Mouse (Mus musculus): ENCODE results near the gene Arhgap30. TPM values are rescaled to one million over a fixed set of nuclear protein-coding genes. Genes with fewer than 3 reads are reported as not detected.

Arhgap30 gene
- polyA plus RNA-seq, 1 experiment from 2014 or later = 2.4 TPM

GRCm38 (mm10) chr1:171358421-171358820 lies 30.3 kb upstream of the Arhgap30 start:
- Histone ChIP-seq H3K4me3 (replicated peaks) (no peak overlapping the region), H3K27me3 (replicated peaks) (no peaks in the 10 kb centered on the region), H3K9ac (no peak overlapping the region), H3K27ac (no peak overlapping the region), H3K36me3 (peaks cover 14% of the 10 kb centered on the region; the same call in 1 of the 2 replicates), H3K4me2 (replicated peaks) (no peak overlapping the region), H3K4me1 (replicated peaks) (peaks cover 8% of the 10 kb centered on the region), H3K9me3 (0 out of 2 replicates have a peak, but pooled peaks cover 3% of the 10 kb centered on the region)
- ATAC-seq = no peak
- 66% methylated on average over 4 of the region's 4 CpGs for WGBS

- peaks cover 14% of the 10 kb centered on the region; the same call in 1 of the 2 replicates for H3K36me3 ChIP-seq
- H3K4me2 ChIP-seq (replicated peaks) = peak overlapping the region; percentile 76
- 9% methylated on average over 26 of the region's 26 CpGs for WGBS
- H3K4me3 ChIP-seq (replicated peaks) = peak overlapping the region; percentile 43
- peak; percentile 56 for ATAC-seq
- H3K9ac ChIP-seq = peak overlapping the region; percentile 48
- H3K27ac ChIP-seq = no peak overlapping the region
- H3K4me1 ChIP-seq (replicated peaks) = peaks cover 8% of the 10 kb centered on the region
- no peaks in the 10 kb centered on the region for H3K27me3 ChIP-seq (replicated peaks)
- 0 out of 2 replicates have a peak, but pooled peaks cover 3% of the 10 kb centered on the region for H3K9me3 ChIP-seq
Measured at GRCm38 (mm10) chr1:171360253-171360652, 28.5 kb upstream of the Arhgap30 start.

- Histone ChIP-seq H3K9me3 (0 out of 2 replicates have a peak, but pooled peaks cover 3% of the 10 kb centered on the region), H3K27ac (no peak within 1 kb of the TSS), H3K27me3 (replicated peaks) (no peaks in the 10 kb centered on the region), H3K36me3 (peaks cover 14% of the 10 kb centered on the region; the same call in 1 of the 2 replicates), H3K4me3 (replicated peaks) (peak within 1 kb of the TSS; percentile 43), H3K9ac (peak within 1 kb of the TSS; percentile 48), H3K4me2 (replicated peaks) (peak within 1 kb of the TSS; percentile 76), H3K4me1 (replicated peaks) (peaks cover 8% of the 10 kb centered on the region)
- 1% methylated on average over 21 of the region's 21 CpGs for WGBS
- ATAC-seq = peak; percentile 96
Measured at GRCm38 (mm10) chr1:171360656-171361055, 28.1 kb upstream of the Arhgap30 start, which contains the start of gene Klhdc9. Gene Klhdc9 (minus strand): TSS chr1:171360798.

GRCm38 (mm10) chr1:171361106-171362103 lies 27.3 kb upstream of the Arhgap30 start:
- H3K4me2 ChIP-seq (replicated peaks) = peak overlapping the region; percentile 76
- H3K9me3 ChIP-seq = 0 out of 2 replicates have a peak, but pooled peaks cover 3% of the 10 kb centered on the region
- peak; percentile 86 for ATAC-seq
- H3K36me3 ChIP-seq = peaks cover 12% of the 10 kb centered on the region; the same call in 1 of the 2 replicates
- H3K9ac ChIP-seq = peak overlapping the region; percentile 48
- H3K27ac ChIP-seq = no peak overlapping the region
- no peaks in the 10 kb centered on the region for H3K27me3 ChIP-seq (replicated peaks)
- peak overlapping the region; percentile 43 for H3K4me3 ChIP-seq (replicated peaks)
- 28% methylated on average over 16 of the region's 16 CpGs for WGBS
- H3K4me1 ChIP-seq (replicated peaks) = peaks cover 8% of the 10 kb centered on the region

GRCm38 (mm10) chr1:171365934-171366333 lies 22.8 kb upstream of the Arhgap30 start:
- ATAC-seq = no peak
- no peaks in the 10 kb centered on the region; the same call in 1 of the 2 replicates for H3K27me3 ChIP-seq (replicated peaks)
- H3K9ac ChIP-seq = no peak overlapping the region
- no peaks in the 10 kb centered on the region for H3K9me3 ChIP-seq
- no peak overlapping the region for H3K4me3 ChIP-seq (replicated peaks)
- WGBS = 58% methylated on average over 7 of the region's 7 CpGs
- no peak overlapping the region for H3K4me2 ChIP-seq (replicated peaks)
- H3K4me1 ChIP-seq (replicated peaks) = peaks cover 9% of the 10 kb centered on the region
- no peaks in the 10 kb centered on the region for H3K36me3 ChIP-seq
- no peak overlapping the region for H3K27ac ChIP-seq

- no peaks in the 10 kb centered on the region; the same call in 1 of the 2 replicates for H3K27me3 ChIP-seq (replicated peaks)
- no peak within 1 kb of the TSS; the same call in 1 of the 2 replicates for H3K9ac ChIP-seq
- H3K4me3 ChIP-seq (replicated peaks) = peak within 1 kb of the TSS; percentile 22
- H3K4me1 ChIP-seq (replicated peaks) = 0 out of 2 replicates have a peak, but pooled peaks cover 12% of the 10 kb centered on the region
- ATAC-seq = peak; percentile 84
- no peak within 1 kb of the TSS for H3K27ac ChIP-seq
- whole genome bisulfite sequencing = 35% methylated on average over 20 of the region's 20 CpGs
- no peaks in the 10 kb centered on the region for H3K9me3 ChIP-seq
- no peaks in the 10 kb centered on the region for H3K36me3 ChIP-seq
- H3K4me2 ChIP-seq (replicated peaks) = peak within 1 kb of the TSS; percentile 52
Measured at GRCm38 (mm10) chr1:171369845-171370556, 18.8 kb upstream of the Arhgap30 start, which contains the start of gene Nectin4. Gene Nectin4 (plus strand): TSS chr1:171370099.

GRCm38 (mm10) chr1:171372880-171373279 lies 15.9 kb upstream of the Arhgap30 start:
- peaks cover 22% of the 10 kb centered on the region for H3K4me1 ChIP-seq (replicated peaks)
- H3K36me3 ChIP-seq = no peaks in the 10 kb centered on the region
- no peak overlapping the region for H3K9ac ChIP-seq
- no peaks in the 10 kb centered on the region; the same call in 1 of the 2 replicates for H3K27me3 ChIP-seq (replicated peaks)
- H3K4me2 ChIP-seq (replicated peaks) = peak overlapping the region; percentile 17; the same call in 1 of the 2 replicates
- no peak for ATAC-seq
- no peaks in the 10 kb centered on the region for H3K9me3 ChIP-seq
- WGBS = 60% methylated on average over 3 of the region's 3 CpGs
- no peak overlapping the region for H3K27ac ChIP-seq
- H3K4me3 ChIP-seq (replicated peaks) = no peak overlapping the region

GRCm38 (mm10) chr1:171373946-171374345 lies 14.8 kb upstream of the Arhgap30 start:
- Histone ChIP-seq H3K4me2 (replicated peaks) (peak overlapping the region; percentile 9; the same call in 1 of the 2 replicates), H3K4me3 (replicated peaks) (no peak overlapping the region), H3K9me3 (no peaks in the 10 kb centered on the region), H3K36me3 (no peaks in the 10 kb centered on the region), H3K4me1 (replicated peaks) (peaks cover 22% of the 10 kb centered on the region), H3K27me3 (replicated peaks) (no peaks in the 10 kb centered on the region; the same call in 1 of the 2 replicates), H3K9ac (no peak overlapping the region), H3K27ac (no peak overlapping the region)
- 10% methylated on average over 4 of the region's 4 CpGs for WGBS
- ATAC-seq = no peak

GRCm38 (mm10) chr1:171375646-171376097 lies 13.1 kb upstream of the Arhgap30 start:
- no peak overlapping the region for H3K4me3 ChIP-seq (replicated peaks)

GRCm38 (mm10) chr1:171378298-171378697 lies 10.5 kb upstream of the Arhgap30 start:
- Histone ChIP-seq H3K9me3 (no peaks in the 10 kb centered on the region), H3K27me3 (replicated peaks) (0 out of 2 replicates have a peak, but pooled peaks cover 3% of the 10 kb centered on the region), H3K36me3 (no peaks in the 10 kb centered on the region), H3K9ac (no peak overlapping the region), H3K4me2 (replicated peaks) (no peak overlapping the region), H3K4me1 (replicated peaks) (peaks cover 24% of the 10 kb centered on the region), H3K4me3 (replicated peaks) (no peak overlapping the region), H3K27ac (no peak overlapping the region)
- no peak for ATAC-seq
- 79% methylated on average over 6 of the region's 6 CpGs for WGBS

More at GRCm38 (mm10) chr1:171375646-171376097, 13.1 kb upstream of the Arhgap30 start:
- Histone ChIP-seq H3K27ac (no peak overlapping the region), H3K36me3 (no peaks in the 10 kb centered on the region), H3K4me1 (replicated peaks) (peaks cover 28% of the 10 kb centered on the region), H3K9ac (no peak overlapping the region), H3K27me3 (replicated peaks) (0 out of 2 replicates have a peak, but pooled peaks cover 3% of the 10 kb centered on the region), H3K9me3 (no peaks in the 10 kb centered on the region), H3K4me2 (replicated peaks) (peak overlapping the region; percentile 30)
- 32% methylated on average over 9 of the region's 9 CpGs for WGBS
- ATAC-seq = peak; percentile 87

- Histone ChIP-seq H3K36me3 (no peaks in the 10 kb centered on the region), H3K9ac (no peak overlapping the region; the same call in 1 of the 2 replicates), H3K4me2 (replicated peaks) (peak overlapping the region; percentile 61), H3K4me1 (replicated peaks) (peaks cover 22% of the 10 kb centered on the region), H3K9me3 (no peaks in the 10 kb centered on the region), H3K4me3 (replicated peaks) (peak overlapping the region; percentile 23), H3K27ac (no peak overlapping the region), H3K27me3 (replicated peaks) (0 out of 2 replicates have a peak, but pooled peaks cover 3% of the 10 kb centered on the region)
- ATAC-seq = peak; percentile 39
- WGBS = 7% methylated on average over 31 of the region's 31 CpGs
Measured at GRCm38 (mm10) chr1:171379935-171380599, 8.7 kb upstream of the Arhgap30 start.

Measured in intestine, embryonic 15.5 days (tissue).